Mouse (Mus musculus) kidney, adult 8-10 months (tissue): Measurements from ENCODE around the gene Gpr61.

Experiments used
- DNase-seq, 2 experiments: peaks; one replicate each; pipeline ENCODE4 v3.0.0; 2022

Gene Gpr61

DNA sequence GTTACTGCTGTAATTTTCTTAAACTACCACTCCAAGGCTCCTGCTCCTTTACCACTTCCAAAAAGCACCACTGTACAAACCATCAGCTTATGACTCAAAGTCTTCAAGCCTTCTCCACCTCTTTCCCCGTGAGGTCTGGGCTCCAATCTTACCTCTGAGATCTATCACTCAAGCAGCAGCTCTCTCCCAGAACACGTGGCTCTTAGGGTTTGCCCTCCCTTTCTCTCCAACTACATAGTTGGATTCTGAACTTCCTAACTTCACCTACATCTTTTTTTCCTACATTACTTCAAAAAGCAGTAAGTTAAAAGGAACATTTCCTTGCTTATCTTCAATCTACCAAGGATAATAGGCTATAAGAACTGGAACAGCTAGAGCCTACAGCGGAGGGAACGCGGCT is 26.2 kb downstream of the Gpr61 start:
- DNase-seq = no peak

DNA sequence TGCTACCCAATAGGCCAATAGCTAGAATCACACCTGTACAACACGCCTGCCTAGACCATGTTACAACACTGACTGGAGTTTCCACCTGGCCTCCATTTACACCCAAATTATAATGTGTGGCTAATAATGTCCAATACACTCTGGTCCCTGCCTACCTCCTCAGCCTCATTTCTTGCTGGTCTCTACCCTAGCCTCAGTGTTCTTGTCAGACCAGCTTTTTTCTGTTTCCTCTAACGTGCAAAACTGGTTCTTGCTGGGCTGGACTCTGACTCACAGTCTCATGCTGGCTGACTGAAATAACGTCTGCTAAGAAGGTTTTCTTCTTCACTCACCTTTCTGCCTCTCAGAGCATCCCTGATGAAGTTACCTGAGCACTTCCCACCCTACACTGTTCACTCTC is 28.4 kb downstream of the Gpr61 start:
- DNase-seq = no peak

DNA sequence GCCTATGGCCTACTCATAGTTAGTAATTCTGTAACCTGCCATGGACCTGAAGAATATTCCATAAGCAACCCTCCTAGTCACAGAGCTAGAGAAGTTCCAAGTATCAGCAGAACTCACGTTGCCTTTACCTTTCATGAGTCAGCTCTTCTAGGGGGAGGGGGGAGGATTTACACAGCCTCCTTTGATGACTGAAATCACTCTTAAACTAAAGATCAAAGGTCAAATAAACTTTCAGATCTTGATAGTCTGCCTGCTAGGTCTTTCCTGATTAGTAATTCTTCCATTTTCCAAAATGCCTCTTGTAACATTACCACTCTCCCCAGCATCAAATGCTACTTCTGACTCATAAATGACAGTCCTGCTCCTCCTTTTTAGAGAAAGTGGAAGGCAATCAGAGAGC is 30.6 kb downstream of the Gpr61 start:
- DNase-seq = no peak

DNA sequence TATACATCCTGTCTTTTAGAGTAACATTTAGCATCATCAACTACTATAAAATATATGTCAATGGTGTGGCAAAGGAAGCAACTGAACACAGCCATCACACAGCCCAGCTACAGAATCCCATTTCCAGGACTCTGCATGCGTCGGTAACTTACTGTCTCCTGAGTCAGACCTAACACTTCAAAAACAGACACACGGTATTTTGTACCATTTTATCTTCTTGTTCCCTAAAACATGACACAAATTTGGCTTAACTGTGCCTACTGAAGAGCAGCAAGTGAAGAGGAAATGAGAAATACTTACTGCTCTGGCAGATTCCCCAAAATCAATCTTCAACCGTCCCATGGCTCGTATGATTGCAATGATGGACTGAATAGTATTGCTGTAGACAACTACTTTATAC is 31.4 kb downstream of the Gpr61 start:
- DNase-seq = no peak

DNA sequence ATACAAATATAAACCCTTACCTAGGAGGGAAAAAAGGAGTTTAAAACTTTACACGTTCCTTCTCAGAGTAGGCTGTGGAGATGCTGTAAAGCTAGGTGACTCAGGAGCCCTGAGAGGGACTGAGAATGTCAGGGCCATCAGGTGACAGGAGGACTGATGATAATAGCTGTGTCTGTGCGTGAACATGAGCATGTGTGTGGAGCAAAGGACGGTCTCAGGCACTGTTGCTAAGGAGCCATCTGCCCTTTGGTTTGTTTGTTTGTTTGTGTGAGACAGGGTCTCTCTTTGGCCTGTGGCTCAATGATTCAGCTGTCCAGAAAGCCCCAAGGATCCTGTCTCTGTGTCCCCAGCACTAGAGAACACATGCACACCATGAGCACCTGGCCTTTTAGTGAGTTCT is 33.6 kb downstream of the Gpr61 start:
- no peak for DNase-seq

DNA sequence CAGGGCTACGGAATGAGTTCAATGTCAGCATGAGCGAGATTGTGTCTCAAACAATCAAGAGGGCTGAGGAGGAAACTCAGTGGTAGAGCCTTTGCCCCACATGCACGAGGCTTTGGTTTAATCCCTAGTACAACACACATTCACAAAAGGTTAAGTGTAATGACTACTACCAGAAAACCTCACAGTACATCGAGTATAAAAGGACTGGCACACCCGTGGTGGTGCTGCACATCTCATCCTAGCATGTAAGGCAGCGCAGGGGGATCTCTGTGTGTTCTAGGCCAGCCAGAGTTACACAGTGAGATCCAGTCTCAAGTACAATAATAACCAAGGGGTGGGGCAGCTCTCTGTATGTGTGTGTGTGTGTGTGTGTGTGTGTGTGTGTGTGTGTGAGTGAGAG is 37.2 kb downstream of the Gpr61 start:
- no peak for DNase-seq

DNA sequence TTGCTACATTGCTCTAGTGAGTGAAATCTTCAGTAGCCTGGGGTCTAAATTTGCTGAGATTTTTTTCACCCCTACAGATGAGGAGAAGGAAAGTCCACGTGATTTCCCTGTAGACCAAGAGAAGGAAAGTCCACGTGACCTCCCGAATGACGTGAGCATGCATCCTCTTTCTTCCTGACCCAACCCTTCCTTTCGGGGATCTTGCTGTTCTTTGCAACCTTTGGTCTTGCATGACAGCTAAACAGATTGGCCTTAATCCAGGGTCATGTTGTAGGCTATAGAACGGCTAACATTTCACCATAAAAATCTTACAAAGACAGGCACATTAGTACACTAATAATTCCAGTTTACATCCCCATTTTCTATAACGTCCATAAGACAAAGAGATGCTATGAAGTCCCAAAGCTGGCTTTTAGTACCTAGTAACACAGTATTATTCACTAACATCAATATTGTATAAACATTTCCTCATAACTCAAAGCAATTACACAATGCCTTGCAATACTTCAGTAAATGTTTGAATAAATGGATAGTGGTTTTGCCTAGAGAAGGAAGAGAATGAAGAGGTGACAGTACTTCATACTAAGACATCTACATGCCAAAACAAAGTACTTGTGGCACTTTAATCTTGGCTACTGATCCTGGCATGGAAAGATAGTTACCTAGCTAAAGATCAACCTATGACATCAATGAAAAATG is 40.9 kb downstream of the Gpr61 start:
- DNase-seq = peak in 1 of 2 experiments; percentile 20

DNA sequence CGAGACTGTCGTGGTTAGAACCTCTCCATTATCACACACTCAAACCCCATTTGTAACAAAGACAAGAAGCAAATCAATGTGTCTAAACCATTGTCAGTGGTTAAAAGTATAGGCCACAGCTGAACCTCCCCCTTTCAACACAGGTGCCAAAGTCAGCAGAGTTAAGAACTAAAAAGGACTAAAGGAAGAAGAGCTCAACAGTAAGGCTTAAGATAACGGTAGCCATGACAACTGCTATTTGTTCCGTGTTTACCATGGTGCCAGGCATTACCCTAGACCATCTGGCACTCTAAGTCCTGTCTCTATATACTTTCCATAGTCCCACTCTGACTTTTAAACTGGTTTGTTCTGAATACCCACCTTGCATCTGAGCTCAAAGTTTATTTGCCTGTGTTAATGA is 42.0 kb downstream of the Gpr61 start:
- no peak for DNase-seq

DNA sequence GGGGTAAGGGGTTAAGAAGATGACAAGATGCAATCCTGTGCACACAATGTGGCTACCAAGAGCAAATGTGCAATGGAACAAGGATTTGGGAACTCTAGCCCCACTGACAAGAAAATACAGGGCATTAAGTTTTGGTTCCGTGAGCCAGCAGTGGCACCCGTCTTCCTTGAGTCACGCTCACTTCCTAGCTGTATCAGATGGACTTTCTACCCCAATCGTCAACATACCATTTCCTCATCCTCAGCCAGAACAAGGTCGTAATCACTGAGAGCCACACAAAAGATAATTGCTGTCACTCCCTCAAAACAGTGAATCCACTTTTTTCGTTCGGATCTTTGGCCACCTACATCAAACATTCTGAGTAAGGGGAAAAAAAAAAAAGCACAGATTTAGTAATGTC is 42.4 kb downstream of the Gpr61 start:
- DNase-seq = no peak

DNA sequence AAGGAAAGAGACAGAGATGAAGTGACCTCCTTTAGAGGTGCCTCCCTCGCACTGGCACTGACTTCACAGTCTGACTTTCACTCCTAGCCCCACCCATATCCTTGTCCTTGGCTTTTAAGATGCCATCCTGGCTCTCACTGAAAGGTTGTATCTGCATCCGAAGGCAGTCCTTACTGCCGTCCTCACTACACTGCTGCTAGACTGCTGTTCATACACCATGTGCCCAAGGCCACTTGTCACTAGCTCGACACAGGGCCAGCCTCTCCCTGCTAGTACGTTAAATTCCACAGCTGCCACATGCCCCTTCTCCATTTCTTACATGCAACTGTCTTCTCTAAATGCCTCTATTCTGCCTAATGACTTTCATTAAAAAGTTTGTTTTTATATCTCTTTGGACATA is 43.4 kb downstream of the Gpr61 start:
- DNase-seq = no peak

DNA sequence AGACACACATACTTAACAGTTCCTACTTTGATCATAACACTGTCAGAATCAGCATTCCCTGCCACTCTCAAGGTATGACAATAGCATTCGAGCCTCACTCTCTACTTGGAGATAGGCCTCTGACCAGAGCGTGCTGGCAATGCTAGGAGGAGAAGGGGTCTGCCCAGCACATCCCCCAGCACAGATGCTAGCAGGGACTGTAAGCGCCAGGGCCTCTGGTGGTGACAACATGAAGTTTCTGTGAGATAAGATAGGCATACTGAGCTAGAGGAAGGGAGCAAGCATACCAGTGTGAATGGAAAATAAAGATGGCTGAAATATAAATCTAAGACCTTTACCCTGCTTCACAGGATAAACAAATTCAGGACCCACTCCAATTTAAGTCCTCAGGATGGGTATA is 49.4 kb downstream of the Gpr61 start:
- DNase-seq = no peak

DNA sequence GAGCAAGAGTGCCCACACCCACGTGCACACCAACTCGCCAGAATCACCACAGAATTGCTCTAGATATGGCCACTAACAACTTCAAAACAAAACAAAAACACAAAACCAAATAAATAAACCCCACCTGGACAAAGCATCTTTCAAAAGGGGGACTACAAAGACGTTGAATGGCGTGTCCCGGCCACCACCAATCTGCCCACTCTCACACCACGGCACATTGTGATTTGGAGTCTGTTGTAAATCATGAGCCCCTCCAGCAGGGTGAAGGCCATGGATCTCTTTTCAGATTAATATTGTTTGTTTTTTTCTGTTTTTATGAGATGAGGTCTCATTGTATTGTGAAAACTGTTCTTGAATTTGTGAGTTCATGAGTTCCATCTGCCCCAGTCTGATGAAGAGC is 52.6 kb downstream of the Gpr61 start:
- DNase-seq = no peak

DNA sequence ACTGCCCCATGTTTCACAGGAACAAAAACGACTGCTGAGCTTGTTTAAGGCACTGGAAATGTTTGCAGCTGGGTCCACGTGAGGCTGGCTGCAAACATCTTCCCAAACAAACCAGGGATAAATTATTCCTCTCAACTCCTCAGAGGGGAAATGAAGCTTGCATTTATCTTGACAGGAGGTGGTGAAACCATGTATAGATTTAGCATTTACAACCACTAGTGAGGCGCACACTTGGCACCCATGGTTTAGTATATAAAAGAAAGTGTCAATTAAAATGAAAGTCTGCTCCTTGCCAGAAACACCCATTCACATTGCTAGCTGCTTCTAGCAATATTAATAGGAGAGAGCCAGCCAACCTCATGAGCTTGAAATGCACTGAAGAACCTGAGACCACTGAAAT is 53.1 kb downstream of the Gpr61 start:
- no peak for DNase-seq
